In genomic region chr10:59969821-59970449, GRCm38 (mm10) we compare ENCODE assay signal across 1 mouse cellular context.
TF ChIP-seq lines count a peak whose summit lies in the region.

No protein-coding gene starts in this region.

TF ChIP-seq in MEL, 35 proteins besides CTCF, POLR2A, EP300 and RAD21 (continued from another document):
- TF ChIP-seq HCFC1 (IDR thresholded peaks at IDR 0.05; ENCODE audit: low read depth, low read length), result peak; percentile 27; the same call in 1 of the 2 replicates
- TF ChIP-seq TBP (IDR thresholded peaks at IDR 0.05; ENCODE audit: low read depth, low read length), result peak; percentile 59
- peak; percentile 22; the same call in 1 of the 2 replicates for TF ChIP-seq MAFK (IDR thresholded peaks at IDR 0.05; ENCODE audit: borderline replicate concordance, low read depth, low read length)
- TF ChIP-seq POLR2AphosphoS2 (IDR thresholded peaks at IDR 0.05; ENCODE audit: low read length), result no peak
- TF ChIP-seq ZNF384 (IDR thresholded peaks at IDR 0.05; ENCODE audit: low read depth, low read length), result no peak
- TF ChIP-seq ZC3H11A (IDR thresholded peaks at IDR 0.05; ENCODE audit: low read depth, low read length), result no peak
- TF ChIP-seq USF1 (IDR thresholded peaks at IDR 0.05; ENCODE audit: low read depth, low read length), result no peak
- TF ChIP-seq BHLHE40 (IDR thresholded peaks at IDR 0.05; ENCODE audit: borderline replicate concordance, low read depth, low read length), result peak; percentile 91
- peak; percentile 91 for TF ChIP-seq TCF12 (IDR thresholded peaks at IDR 0.05; ENCODE audit: low read depth, low read length)
- TF ChIP-seq MAZ (IDR thresholded peaks at IDR 0.05; ENCODE audit: low read depth, low read length), result peak; percentile 22; the same call in 1 of the 2 replicates
- TF ChIP-seq MXI1 (IDR thresholded peaks at IDR 0.05; ENCODE audit: low read depth, low read length), result peak; percentile 63
